Mouse (Mus musculus): ENCODE data around the gene Aldh9a1.

The Aldh9a1 gene

Small RNA genes lying within 50 kb of the gene (microRNA-seq; reads per million reads assigned to microRNA genes)
- 0.12 to 0.34 reads per million in 2 experiments for gene Gm25911

All from adrenal gland (tissue).